Mouse (Mus musculus) cerebellum, adult 18-20 months (tissue): ENCODE data around the gene Tbc1d10b.

ENCODE experiments used
- DNase-seq, 2 experiments: peaks; one replicate each; pipeline ENCODE4 v3.0.0; 2021

Tbc1d10b gene

DNA sequence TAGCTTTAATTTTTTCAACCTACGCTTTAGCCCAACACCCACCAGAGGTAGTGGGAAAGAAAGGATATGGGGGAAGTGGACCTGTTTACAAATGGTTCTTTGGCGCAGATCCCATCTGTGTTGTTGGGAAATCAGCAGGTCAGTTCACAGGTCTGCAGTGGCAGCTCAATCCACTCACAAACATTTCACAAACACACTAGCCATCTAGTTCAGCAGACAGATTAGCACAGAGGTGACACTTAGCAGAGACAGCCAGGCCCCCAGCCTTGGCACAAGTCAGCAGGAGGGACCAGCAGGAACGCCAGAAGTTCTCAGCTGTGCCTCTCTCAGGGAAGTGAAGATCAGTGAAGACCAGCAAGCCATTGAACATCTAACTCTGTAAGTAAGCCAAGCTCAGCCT, 60.4 kb downstream of the Tbc1d10b start:
- DNase-seq = no peak
